Mouse (Mus musculus): ENCODE measurements around the gene Chaf1b.
A peak's percentile ranks its signal among the peaks of the same experiment; 100 is the strongest.

Chaf1b gene

GRCm38 (mm10) chr16:93883423-93884085, at the start of gene Chaf1b:
TSS of gene Chaf1b (plus strand) at chr16:93883901.
- peak; percentile 98 for DNase-seq

- DNase-seq, result no peak
These were observed 49.6 kb upstream of the Chaf1b start for GRCm38 (mm10) chr16:93834076-93834475.

- no peak for DNase-seq
These were observed 44.7 kb upstream of the Chaf1b start for GRCm38 (mm10) chr16:93839049-93839448.

GRCm38 (mm10) chr16:93850527-93850926, 33.2 kb upstream of the Chaf1b start:
- no peak for DNase-seq

- DNase-seq, result no peak
These were observed 23.7 kb upstream of the Chaf1b start for GRCm38 (mm10) chr16:93859967-93860366.

- DNase-seq, result peak; percentile 42
These were observed 23.0 kb upstream of the Chaf1b start for GRCm38 (mm10) chr16:93860686-93861085.

- no peak for DNase-seq
These were observed 8.9 kb upstream of the Chaf1b start for GRCm38 (mm10) chr16:93874841-93875240.

GRCm38 (mm10) chr16:93877612-93878380, 5.9 kb upstream of the Chaf1b start:
- no peak for DNase-seq

- DNase-seq, result peak; percentile 32
These were observed 503 bp downstream of the Chaf1b start for GRCm38 (mm10) chr16:93884086-93884721.

GRCm38 (mm10) chr16:93884722-93885113, 1.0 kb downstream of the Chaf1b start:
- no peak for DNase-seq

GRCm38 (mm10) chr16:93888481-93888880, 4.8 kb downstream of the Chaf1b start:
- no peak for DNase-seq

GRCm38 (mm10) chr16:93890948-93891604, 7.4 kb downstream of the Chaf1b start:
- DNase-seq, result no peak

- DNase-seq, result no peak
These were observed 9.6 kb downstream of the Chaf1b start for GRCm38 (mm10) chr16:93893285-93893684.

GRCm38 (mm10) chr16:93903027-93903426, 19.3 kb downstream of the Chaf1b start:
- DNase-seq, result no peak

- DNase-seq, result peak; percentile 73
These were observed 22.7 kb downstream of the Chaf1b start for GRCm38 (mm10) chr16:93906156-93907014.

GRCm38 (mm10) chr16:93907761-93908160, 24.1 kb downstream of the Chaf1b start:
- no peak for DNase-seq

- no peak for DNase-seq
These were observed 24.5 kb downstream of the Chaf1b start for GRCm38 (mm10) chr16:93908196-93908595.

- DNase-seq, result no peak
These were observed 26.2 kb downstream of the Chaf1b start for GRCm38 (mm10) chr16:93909936-93910335.

- DNase-seq, result no peak
These were observed 27.3 kb downstream of the Chaf1b start for GRCm38 (mm10) chr16:93910735-93911665.

GRCm38 (mm10) chr16:93912158-93912557, 28.5 kb downstream of the Chaf1b start:
- no peak for DNase-seq

GRCm38 (mm10) chr16:93912808-93913207, 29.1 kb downstream of the Chaf1b start:
- DNase-seq, result no peak

Data from lung, postnatal 10 days (tissue).